Mouse (Mus musculus) c-Kit-positive CD71-positive TER-119-positive erythroid progenitor cells, embryonic 14.5 days (primary cell): ENCODE results near the gene Narfl.
"Not testable (repeated sequence)": the region's sequence is repeated elsewhere in the genome, so short reads cannot be mapped to it uniquely, and the experiment has no call there.

Source experiments
- DNase-seq: peaks from one replicate; pipeline ENCODE4 v3.0.0-alpha.2; 2013; ENCODE audit warnings: low spot score

Narfl gene

DNA sequence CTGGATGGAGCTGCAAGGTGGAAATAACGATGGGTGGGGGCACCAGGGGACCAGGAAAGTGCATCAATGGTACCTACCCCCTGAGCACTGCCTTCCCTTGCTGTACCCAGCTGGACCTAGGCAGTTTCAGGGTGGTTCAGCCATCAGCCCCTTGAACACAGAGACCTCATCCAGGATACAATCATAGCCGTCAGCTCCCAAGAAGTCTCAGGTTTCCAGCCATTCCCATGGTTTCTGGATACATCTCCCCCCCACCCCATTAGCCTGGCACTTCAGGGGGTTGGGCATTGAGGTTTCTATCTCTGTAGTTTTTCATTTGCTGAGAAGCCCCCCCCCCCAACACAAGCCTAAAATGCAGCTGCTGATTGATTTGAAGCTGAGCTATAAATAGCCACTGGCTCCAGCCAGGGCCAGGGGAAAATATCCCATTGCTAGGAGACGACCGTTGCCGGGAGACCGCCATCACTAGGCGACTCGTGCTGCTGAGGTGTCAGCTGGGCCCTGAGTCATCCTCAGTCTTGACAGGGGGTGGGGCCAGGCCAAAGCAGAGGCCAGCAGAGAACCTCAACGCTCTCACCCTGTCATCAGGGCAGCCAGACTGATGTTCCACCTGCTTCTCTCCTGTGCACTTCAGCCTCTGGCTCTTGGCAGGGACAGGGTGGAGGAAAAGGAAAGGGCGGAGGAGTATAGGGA is 29.4 kb downstream of the Narfl start:
- no peak for DNase-seq

GRCm38 (mm10) chr17:25806507-25806906 is 32.9 kb downstream of the Narfl start:
- no peak for DNase-seq

DNA sequence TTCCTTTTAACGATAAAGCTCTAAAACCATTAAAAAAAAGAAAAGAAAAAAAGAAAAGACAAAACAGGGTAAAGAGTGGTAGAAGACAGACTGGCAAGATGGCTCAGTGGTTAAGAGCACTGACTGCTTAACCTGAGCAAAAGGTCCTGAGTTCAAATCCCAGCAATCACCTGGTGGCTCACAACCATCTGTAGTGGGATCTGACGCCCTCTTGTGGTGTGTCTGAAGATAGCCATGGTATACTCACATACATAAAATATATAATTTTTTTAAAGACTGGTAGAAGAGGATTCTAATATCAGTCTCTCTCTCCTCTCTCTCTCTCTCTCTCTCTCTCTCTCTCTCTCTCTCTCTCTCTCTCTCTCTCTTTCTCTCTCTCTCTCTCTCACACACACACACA is 33.9 kb downstream of the Narfl start:
- DNase-seq = not testable (repeated sequence)

DNA sequence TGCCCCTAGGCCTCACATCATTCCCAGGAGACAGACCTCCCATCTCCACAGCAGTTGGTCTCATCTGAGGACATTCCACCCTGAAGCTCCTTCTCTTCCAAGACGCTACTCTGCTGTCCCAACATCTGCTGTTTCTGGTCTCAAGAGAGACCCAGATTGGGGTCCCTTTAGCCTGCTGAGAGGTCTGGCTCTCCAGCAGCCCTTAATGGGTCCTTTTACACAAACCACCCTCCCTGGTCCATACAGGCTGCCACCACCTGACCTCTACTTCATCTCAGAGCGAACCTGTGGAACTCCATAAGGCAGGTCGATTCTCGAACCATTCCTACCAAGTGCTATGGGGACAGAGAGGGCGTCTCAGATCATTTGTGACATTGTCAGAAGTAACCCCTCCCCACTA is 34.5 kb downstream of the Narfl start:
- no peak for DNase-seq

- no peak for DNase-seq
Observed at GRCm38 (mm10) chr17:25808789-25809605, 35.4 kb downstream of the Narfl start, which contains the start of gene Fbxl16. TSS of gene Fbxl16 (plus strand) at chr17:25809085.

GRCm38 (mm10) chr17:25809606-25810340 is 36.2 kb downstream of the Narfl start:
- DNase-seq = no peak

DNA sequence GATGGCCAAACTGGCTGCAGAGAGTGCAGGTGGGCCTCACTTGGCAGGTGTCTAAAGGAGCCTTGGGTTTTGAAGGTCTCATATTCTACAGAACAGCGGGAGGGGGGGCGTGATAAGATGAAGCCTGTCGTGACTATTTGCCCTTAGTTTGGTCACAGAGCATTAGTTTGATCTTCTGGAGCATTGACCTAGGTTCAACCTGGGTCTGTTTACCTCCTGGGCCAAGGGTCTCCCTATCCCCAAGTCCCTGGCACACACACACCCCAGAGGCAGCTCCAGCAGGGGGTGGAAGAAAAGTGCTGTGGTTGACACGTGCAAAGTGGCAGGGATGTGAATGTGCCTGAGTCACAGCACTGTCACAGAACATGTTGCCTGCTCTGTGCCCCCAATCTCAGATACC is 37.3 kb downstream of the Narfl start:
- DNase-seq = no peak

DNA sequence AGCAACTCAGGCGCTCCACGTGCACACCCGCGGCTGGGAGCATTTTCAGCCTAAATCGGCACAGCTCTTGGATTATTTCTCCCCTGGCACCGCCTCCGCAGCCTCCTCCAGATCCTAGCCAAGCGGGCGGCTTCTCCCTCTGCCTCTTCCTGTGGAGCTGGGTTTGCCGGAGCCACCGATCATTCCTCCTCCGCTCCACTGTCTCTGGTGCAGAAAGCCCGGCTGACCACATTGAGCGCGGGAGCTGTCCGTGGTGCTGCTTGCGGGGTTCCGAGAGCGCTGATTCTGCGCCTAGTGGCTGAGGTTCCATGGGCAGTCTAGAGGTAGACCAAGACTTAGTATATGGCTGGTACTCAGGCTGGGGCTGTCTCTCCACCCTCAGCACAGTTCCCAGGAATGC is 39.9 kb downstream of the Narfl start:
- DNase-seq = peak; percentile 64

- no peak for DNase-seq
Observed at GRCm38 (mm10) chr17:25817662-25818061, 44.1 kb downstream of the Narfl start.

DNA sequence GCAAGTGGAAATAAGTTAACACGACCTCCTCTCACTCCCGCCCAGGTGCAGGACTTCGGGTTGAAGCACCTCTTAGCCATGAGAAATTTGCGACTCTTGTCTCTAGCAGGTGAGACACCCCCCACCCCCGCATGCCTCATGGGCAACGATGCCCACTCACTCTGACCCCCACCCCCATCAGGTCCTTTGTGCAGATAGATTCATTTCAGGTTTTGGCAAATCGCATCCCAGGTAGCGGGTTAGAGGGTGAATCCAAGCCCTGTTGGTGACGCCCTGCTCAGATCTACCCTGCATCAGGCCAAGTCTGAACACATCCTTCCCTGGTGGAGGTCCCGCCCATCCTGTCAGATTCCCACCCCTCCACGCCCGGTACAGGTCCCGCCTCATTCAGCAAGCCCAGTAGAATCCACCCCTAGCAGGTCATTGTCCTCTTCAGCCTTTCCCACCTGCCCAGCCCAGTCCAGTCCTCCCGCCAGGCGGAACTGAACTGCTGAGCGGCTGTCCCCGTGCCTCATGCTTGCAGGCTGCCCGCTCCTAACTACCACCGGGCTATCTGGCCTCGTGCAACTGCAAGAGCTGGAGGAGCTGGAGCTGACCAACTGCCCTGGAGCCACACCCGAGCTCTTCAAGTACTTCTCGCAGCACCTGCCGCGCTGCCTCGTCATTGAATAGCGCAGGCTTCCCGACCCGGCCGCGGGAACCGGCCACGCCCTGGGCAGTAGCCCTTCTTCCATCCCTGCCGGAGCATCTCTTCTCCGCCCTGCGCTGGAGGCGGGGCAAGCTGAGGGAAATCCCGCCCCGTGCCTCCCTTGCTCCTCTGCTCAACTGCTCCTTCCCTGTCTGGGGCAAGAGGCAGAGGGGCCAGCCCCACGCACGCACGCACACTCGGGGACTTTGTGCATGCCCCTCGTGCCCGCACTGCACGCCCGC is 45.5 kb downstream of the Narfl start:
- no peak for DNase-seq

DNA sequence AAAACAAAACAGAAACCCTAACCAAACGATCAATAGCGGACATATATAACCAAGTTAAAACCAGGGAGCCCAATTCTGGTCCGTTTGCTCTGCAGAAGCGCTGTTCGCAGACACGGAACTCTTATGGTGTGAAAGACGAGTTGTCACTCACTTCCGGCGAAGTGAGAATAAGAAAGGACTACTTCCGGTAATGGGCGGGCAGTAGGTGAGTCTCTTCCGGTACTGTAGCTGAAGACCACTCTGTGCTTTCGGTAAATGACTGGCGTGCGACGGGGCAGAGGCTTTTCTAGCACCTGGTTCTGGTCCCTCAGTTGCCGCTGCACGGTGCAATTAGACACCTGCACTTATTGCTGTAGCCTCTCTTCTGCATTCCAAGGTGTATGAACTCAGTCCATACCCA is 49.9 kb downstream of the Narfl start, which contains the start of gene Wdr24:
Wdr24 (plus strand) TSS at position 176 of the 400 bp plus-strand sequence.
- peak; percentile 85 for DNase-seq

GRCm38 (mm10) chr17:25824362-25825142 is 51.0 kb downstream of the Narfl start:
- DNase-seq = no peak

DNA sequence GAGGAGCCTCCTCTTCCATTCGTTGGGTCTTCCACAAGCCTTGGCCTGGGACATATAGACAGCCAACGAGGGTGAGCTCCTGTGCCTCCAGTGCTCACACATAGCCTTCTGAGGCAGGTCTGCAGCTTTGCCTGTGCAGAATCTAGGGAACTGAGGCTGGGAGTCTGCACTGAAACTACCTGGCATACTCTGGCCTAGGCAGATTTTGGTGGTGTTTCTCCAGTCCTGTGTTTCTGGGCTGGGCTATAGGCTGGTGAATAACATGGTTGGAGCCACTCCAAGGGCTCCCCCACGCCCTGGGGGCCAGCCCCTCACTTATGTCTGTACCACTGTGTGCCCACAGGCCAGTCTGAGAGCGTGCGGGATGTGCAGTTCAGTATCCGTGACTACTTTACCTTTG is 51.7 kb downstream of the Narfl start:
- DNase-seq = no peak

DNA sequence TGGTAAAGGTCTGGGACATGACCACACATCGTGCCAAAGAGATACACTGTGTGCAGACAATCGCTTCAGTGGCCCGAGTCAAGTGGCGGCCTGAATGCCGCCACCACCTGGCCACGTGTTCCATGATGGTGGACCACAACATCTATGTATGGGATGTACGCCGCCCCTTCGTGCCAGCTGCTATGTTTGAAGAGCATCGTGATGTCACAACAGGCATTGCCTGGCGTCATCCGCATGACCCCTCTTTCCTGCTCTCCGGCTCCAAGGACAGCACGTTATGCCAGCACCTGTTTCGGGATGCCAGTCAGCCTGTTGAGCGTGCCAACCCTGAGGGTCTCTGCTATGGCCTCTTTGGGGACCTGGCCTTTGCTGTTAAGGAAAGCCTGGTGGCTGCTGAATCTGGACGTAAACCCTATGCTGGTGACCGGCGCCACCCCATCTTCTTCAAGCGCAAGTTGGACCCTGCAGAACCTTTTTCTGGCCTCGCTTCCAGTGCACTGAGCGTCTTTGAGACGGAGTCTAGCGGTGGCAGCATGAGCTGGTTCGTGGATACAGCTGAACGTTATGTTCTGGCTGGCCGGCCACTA is 52.5 kb downstream of the Narfl start:
- no peak for DNase-seq

GRCm38 (mm10) chr17:25827011-25827410 is 53.4 kb downstream of the Narfl start:
- no peak for DNase-seq

DNA sequence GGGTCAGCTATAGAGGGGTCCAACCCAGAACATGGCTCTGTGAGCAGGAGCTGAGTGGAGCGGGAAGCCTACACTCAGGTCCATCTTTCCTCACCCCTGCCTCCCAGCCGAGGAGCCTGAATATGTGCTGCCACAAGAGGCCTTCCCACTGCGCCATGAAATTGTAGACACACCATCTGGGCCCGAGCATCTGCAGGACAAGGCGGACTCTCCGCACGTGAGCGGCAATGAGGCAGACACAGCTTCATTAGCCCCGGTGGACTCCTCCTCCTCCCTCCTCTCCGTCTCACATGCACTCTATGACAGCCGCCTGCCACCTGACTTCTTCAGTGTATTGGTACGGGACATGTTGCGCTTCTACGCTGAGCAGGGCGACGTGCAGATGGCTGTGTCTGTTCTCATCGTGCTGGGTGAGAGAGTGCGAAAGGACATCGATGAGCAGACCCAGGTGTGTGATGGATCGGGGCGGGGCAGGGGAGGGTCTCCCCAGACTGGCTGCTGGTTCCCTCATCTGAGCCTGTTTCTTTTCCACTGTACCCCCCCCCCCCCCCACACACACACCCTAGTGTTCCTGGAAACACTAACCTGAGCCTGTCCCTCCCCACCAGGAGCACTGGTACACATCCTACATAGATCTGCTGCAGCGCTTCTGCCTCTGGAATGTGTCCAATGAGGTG is 54.1 kb downstream of the Narfl start:
- no peak for DNase-seq

DNA sequence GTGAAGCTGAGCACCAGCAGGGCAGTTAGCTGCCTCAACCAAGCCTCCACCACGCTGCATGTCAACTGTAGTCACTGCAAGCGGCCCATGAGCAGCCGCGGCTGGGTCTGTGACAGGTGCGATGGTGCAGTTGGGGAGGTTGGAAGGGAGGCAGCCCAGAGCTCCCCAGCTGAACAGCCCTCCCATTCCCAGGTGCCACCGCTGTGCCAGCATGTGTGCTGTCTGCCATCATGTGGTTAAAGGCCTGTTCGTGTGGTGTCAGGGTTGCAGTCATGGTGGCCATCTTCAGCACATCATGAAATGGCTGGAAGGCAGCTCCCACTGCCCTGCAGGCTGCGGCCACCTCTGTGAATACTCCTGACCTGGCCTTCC is 54.6 kb downstream of the Narfl start:
- no peak for DNase-seq

DNA sequence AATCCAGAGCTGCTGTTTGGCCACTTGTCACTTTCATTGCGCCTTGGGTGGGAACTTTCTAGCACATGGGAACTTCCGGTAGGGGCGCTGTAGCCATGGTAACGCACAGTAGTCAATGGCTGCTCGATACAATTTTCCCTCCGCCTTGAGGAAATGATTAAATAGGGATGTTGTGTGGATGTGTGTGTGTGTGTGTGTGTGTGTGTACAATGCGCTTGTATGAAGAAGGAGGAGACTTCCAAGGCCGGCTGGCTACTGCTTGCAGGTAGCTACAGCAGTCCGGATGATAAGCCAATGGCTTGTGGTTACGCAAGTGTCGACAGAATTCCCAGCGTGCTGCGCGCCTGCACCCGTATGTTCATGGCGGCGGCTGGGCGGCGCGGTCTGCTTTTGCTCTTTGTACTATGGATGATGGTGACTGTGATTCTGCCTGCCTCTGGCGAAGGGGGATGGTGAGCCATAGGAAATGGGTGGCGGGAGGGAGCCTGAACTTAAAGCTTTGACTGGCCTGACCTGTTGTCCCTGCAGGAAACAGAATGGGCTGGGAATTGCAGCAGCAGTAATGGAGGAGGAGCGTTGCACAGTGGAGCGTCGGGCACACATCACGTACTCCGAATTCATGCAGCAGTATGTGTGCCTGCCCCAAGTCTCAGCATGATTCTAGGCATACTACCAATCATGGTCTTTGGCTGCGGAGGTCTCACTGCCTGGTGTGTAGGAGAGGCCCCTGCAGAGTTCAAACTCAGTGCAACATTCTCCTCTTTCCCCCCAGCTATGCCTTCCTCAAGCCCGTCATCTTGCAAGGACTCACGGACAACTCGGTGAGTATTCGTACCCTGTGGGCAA is 55.4 kb downstream of the Narfl start, which contains the start of gene Jmjd8:
Jmjd8 (plus strand) TSS at position 156 of the 846 bp plus-strand sequence.
- peak; percentile 71 for DNase-seq

- DNase-seq = no peak
Observed at GRCm38 (mm10) chr17:25829558-25830017, 56.0 kb downstream of the Narfl start.
